Mouse (Mus musculus): ENCODE data around the gene Galnt2. TPM values are rescaled to one million over a fixed set of nuclear protein-coding genes. Genes with fewer than 3 reads are reported as not detected.

The Galnt2 gene
- total and polyA plus RNA-seq, 3 experiments: 18.6 to 27.3 (median 23.6) TPM

DNA sequence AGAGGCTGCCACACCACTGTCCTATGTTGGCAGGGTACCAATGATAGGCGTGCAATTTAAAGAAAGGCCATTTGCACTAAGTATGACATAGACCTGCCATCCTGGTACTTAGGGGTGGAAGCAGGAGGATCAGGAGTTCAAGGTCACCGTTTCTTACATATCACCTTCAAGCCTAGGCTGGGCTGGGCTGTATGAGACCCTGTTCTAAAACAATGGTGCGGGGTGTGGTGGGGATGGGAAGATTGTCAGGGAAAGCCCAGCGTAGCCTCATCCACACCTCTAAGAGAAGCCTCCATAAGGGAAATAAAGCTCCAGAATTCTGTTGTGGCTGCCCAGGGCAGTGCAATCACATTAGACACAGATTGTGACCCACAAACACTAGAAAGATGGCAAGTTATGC lies 4.3 kb downstream of the Galnt2 start:
- Histone ChIP-seq H3K27me3 (replicated peaks) (no peaks in the 10 kb centered on the region), H3K4me1 (ENCODE audit: control insufficient read depth in 1 of 2, insufficient read depth in 2 of 2) (peaks cover 22 to 65% of the 10 kb centered on the region in 2 experiments), H3K36me3 (replicated peaks in 1 of 2; ENCODE audit: control insufficient read depth in 1 of 2, insufficient read depth in 1 of 2, low read length in 1 of 2) (peaks cover 0 to 31% of the 10 kb centered on the region in 2 experiments), H3K79me2 (replicated peaks; ENCODE audit: control insufficient read depth, extremely low read depth, insufficient read depth, poor library complexity, severe bottlenecking) (peaks cover 4% of the 10 kb centered on the region; the same call in 1 of the 2 replicates), H3K9ac (ENCODE audit: insufficient read depth, low read depth) (no peak overlapping the region), H3K4me2 (ENCODE audit: insufficient read depth, low read depth, poor library complexity, severe bottlenecking) (no peak overlapping the region), H3K4me3 (replicated peaks in 1 of 3; ENCODE audit: low read depth in 2 of 3, low read length in 2 of 3, poor library complexity in 1 of 3) (no peak overlapping the region), H3K9me3 (replicated peaks; ENCODE audit: low read length) (no peaks in the 10 kb centered on the region), H3K27ac (ENCODE audit: insufficient read depth, low read depth) (no peak overlapping the region)
- DNase-seq (ENCODE audit: extremely low read depth): no peak
- TF ChIP-seq CHD2 (IDR thresholded peaks at IDR 0.05; ENCODE audit: low read length) (no peak), RCOR1 (conservative IDR thresholded peaks at IDR 0.05; ENCODE audit: low read depth, low read length) (no peak)
- dilution Hi-C loops (cut with MboI; ENCODE audit: extremely low pct_ligation_motif_present, extremely low pct_unique_long_range_greater_than_20kb, low sequenced_read_pairs) (no loop called here), in situ Hi-C loops (cut with MboI; ENCODE audit: low pct_ligation_motif_present, low pct_unique_long_range_greater_than_20kb, low sequenced_read_pairs) (no loop called here)

DNA sequence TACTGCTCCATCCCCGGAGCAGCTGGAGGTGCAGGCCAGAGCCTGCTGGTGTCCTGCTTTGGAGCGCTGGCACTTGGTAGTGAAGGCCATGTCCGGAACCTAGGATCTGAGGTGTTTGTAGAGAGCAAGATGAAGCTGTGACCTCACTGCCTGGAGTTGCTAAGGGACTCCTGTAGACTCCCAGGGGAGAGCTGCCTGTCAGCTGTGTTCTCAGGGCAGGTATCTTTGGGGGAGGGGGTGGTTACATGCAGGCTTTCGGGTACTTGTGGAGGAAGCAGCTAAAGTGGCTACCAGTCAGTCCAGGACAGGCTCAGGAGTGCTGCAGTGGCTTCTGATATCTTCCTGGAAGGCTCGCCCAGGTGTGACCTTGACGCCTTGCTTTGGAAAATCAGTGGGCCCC lies 8.2 kb downstream of the Galnt2 start:
- dilution Hi-C loops (cut with MboI; ENCODE audit: extremely low pct_ligation_motif_present, extremely low pct_unique_long_range_greater_than_20kb, low sequenced_read_pairs): no loop called here
- no peak overlapping the region for H3K27ac ChIP-seq (ENCODE audit: insufficient read depth, low read depth)
- no peak overlapping the region for H3K4me3 ChIP-seq (replicated peaks in 1 of 3; ENCODE audit: low read depth in 2 of 3, low read length in 2 of 3, poor library complexity in 1 of 3)
- H3K4me1 ChIP-seq (ENCODE audit: control insufficient read depth in 1 of 2, insufficient read depth in 2 of 2): peaks cover 17 to 49% of the 10 kb centered on the region in 2 experiments
- H3K79me2 ChIP-seq (replicated peaks; ENCODE audit: control insufficient read depth, extremely low read depth, insufficient read depth, poor library complexity, severe bottlenecking): no peaks in the 10 kb centered on the region; the same call in 1 of the 2 replicates
- peaks cover 13% of the 10 kb centered on the region for H3K9me3 ChIP-seq (replicated peaks; ENCODE audit: low read length)
- DNase-seq (ENCODE audit: extremely low read depth): peak; percentile 63
- in situ Hi-C loops (cut with MboI; ENCODE audit: low pct_ligation_motif_present, low pct_unique_long_range_greater_than_20kb, low sequenced_read_pairs): no loop called here
- H3K27me3 ChIP-seq (replicated peaks): no peaks in the 10 kb centered on the region
- 0 out of 2 replicates have a peak, but pooled peaks have one; percentile 38 for TF ChIP-seq SIN3A (IDR thresholded peaks at IDR 0.05; ENCODE audit: low read length)
- no peak for TF ChIP-seq HCFC1 (IDR thresholded peaks at IDR 0.05; ENCODE audit: low read depth, low read length)
- 0 out of 2 replicates have a peak, but pooled peaks have one; percentile 25 for TF ChIP-seq KAT2A (IDR thresholded peaks at IDR 0.05; ENCODE audit: insufficient replicate concordance, low read length)
- no peak for TF ChIP-seq USF1 (IDR thresholded peaks at IDR 0.05; ENCODE audit: low read depth, low read length)
- TF ChIP-seq ETS1 (conservative IDR thresholded peaks at IDR 0.05; ENCODE audit: low read depth, low read length): peak; percentile 80
- 0 out of 2 replicates have a peak, but pooled peaks have one; percentile 30 for TF ChIP-seq CHD2 (IDR thresholded peaks at IDR 0.05; ENCODE audit: low read length)
- H3K9ac ChIP-seq (ENCODE audit: insufficient read depth, low read depth): no peak overlapping the region
- H3K36me3 ChIP-seq (replicated peaks in 1 of 2; ENCODE audit: control insufficient read depth in 1 of 2, insufficient read depth in 1 of 2, low read length in 1 of 2): peaks cover 9 to 62% of the 10 kb centered on the region in 2 experiments
- H3K4me2 ChIP-seq (ENCODE audit: insufficient read depth, low read depth, poor library complexity, severe bottlenecking): no peak overlapping the region; the same call in 1 of the 2 replicates

DNA sequence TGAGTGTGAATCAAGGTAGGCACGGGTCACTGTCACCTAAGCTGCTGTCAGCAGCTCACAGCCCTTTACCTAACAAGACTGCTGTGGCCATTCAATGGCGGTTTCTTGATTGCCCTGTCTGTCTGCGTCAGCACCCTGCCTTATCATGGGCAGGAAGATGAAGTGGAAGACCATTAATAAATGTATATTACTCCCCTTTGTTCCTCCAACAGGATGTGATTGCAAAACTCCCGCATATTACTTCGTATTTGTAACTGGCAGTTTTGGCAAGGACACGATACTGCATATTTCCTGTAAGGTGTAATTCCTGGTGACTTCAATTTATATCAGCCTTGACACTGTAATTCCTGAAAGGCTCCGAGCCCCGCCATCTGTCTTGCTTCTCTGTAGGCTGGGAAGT lies 9.7 kb downstream of the Galnt2 start:
- H3K27me3 ChIP-seq (replicated peaks): no peaks in the 10 kb centered on the region
- peaks cover 12 to 70% of the 10 kb centered on the region in 2 experiments for H3K36me3 ChIP-seq (replicated peaks in 1 of 2; ENCODE audit: control insufficient read depth in 1 of 2, insufficient read depth in 1 of 2, low read length in 1 of 2)
- H3K9me3 ChIP-seq (replicated peaks; ENCODE audit: low read length): peaks cover 13% of the 10 kb centered on the region
- no peak overlapping the region for H3K9ac ChIP-seq (ENCODE audit: insufficient read depth, low read depth)
- no peak overlapping the region for H3K4me2 ChIP-seq (ENCODE audit: insufficient read depth, low read depth, poor library complexity, severe bottlenecking)
- in situ Hi-C loops (cut with MboI; ENCODE audit: low pct_ligation_motif_present, low pct_unique_long_range_greater_than_20kb, low sequenced_read_pairs): no loop called here
- TF ChIP-seq SMC3 (IDR thresholded peaks at IDR 0.05; ENCODE audit: low read depth, low read length) (no peak), POLR2A (IDR thresholded peaks at IDR 0.05; ENCODE audit: low read depth, low read length) (no peak), CHD2 (IDR thresholded peaks at IDR 0.05; ENCODE audit: low read length) (no peak), MAZ (IDR thresholded peaks at IDR 0.05; ENCODE audit: low read depth, low read length) (no peak), PAX5 (IDR thresholded peaks at IDR 0.05; ENCODE audit: low read length) (no peak), MYC (IDR thresholded peaks at IDR 0.05; ENCODE audit: low read depth, low read length) (no peak), CTCF (conservative IDR thresholded peaks at IDR 0.05 in 1 of 2, IDR thresholded peaks at IDR 0.05 in 1 of 2; ENCODE audit: low read depth in 2 of 2, low read length in 2 of 2) (no peak), RCOR1 (conservative IDR thresholded peaks at IDR 0.05; ENCODE audit: low read depth, low read length) (no peak), NRF1 (IDR thresholded peaks at IDR 0.05; ENCODE audit: low read depth, low read length) (no peak), UBTF (IDR thresholded peaks at IDR 0.05; ENCODE audit: low read depth, low read length) (no peak), TCF12 (IDR thresholded peaks at IDR 0.05; ENCODE audit: low read depth, low read length) (no peak), MEF2A (IDR thresholded peaks at IDR 0.05; ENCODE audit: borderline replicate concordance, low read depth, low read length) (no peak), ELF1 (IDR thresholded peaks at IDR 0.05; ENCODE audit: low read depth, low read length) (no peak), E2F4 (IDR thresholded peaks at IDR 0.05; ENCODE audit: insufficient replicate concordance, low read depth, low read length) (no peak)
- DNase-seq (ENCODE audit: extremely low read depth): no peak
- no peak overlapping the region for H3K27ac ChIP-seq (ENCODE audit: insufficient read depth, low read depth)
- dilution Hi-C loops (cut with MboI; ENCODE audit: extremely low pct_ligation_motif_present, extremely low pct_unique_long_range_greater_than_20kb, low sequenced_read_pairs): no loop called here
- no peak overlapping the region for H3K4me3 ChIP-seq (replicated peaks in 1 of 3; ENCODE audit: low read depth in 2 of 3, low read length in 2 of 3, poor library complexity in 1 of 3)
- H3K79me2 ChIP-seq (replicated peaks; ENCODE audit: control insufficient read depth, extremely low read depth, insufficient read depth, poor library complexity, severe bottlenecking): no peaks in the 10 kb centered on the region; the same call in 1 of the 2 replicates
- peaks cover 17 to 50% of the 10 kb centered on the region in 2 experiments for H3K4me1 ChIP-seq (ENCODE audit: control insufficient read depth in 1 of 2, insufficient read depth in 2 of 2)

Measured in CH12.LX (cell line).